Mouse (Mus musculus) intestine, embryonic 16.5 days (tissue): ENCODE measurements at regions not wholly inside any gene's neighbourhood (a gene's known extent, or its start where the extent isn't known, plus 50 kb on each side); places are given as distances from the start of the nearest gene placed in this dataset.

Experiments used
- ATAC-seq: fragments of 200-750 bp; cut with Nextera tagmentation; 2 replicates; pipeline ENCODE4 v1.8.0; 2017; ENCODE audit warnings: moderate TSS enrichment, moderate library complexity
- H3K27ac ChIP-seq: fragments of 300-500 bp; sonication (generic); 2 replicates; pipeline ENCODE4 v1.5.1; 2014; ENCODE audit warnings: mild to moderate bottlenecking, low read length
- H3K27me3 ChIP-seq: fragments of 300-500 bp; sonication (generic); replicated peaks from 2 replicates; pipeline ENCODE4 v1.6.1; 2014; ENCODE audit warnings: low read length, control low read depth, mixed read lengths; ENCODE audit not compliant: control insufficient read depth, insufficient read depth
- H3K36me3 ChIP-seq: fragments of 300-500 bp; sonication (generic); 2 replicates; pipeline ENCODE4 v1.6.1; 2014; ENCODE audit warnings: low read length, control low read depth; ENCODE audit not compliant: control insufficient read depth, insufficient read depth
- H3K4me1 ChIP-seq: fragments of 300-500 bp; sonication (generic); 2 replicates; pipeline ENCODE4 v1.6.1; 2014; ENCODE audit warnings: low read length, control low read depth, mixed read lengths; ENCODE audit not compliant: control insufficient read depth, insufficient read depth
- H3K4me2 ChIP-seq: fragments of 300-500 bp; sonication (generic); 2 replicates; pipeline ENCODE4 v1.6.1; 2014; ENCODE audit warnings: low read depth, low read length, control low read depth
- H3K4me3 ChIP-seq: fragments of 300-500 bp; sonication (generic); 2 replicates; pipeline ENCODE4 v1.5.1; 2014; ENCODE audit warnings: mild to moderate bottlenecking, low read length
- H3K9ac ChIP-seq: fragments of 300-500 bp; sonication (generic); 2 replicates; pipeline ENCODE4 v1.6.1; 2014; ENCODE audit warnings: low read depth, low read length
- H3K9me3 ChIP-seq: fragments of 300-500 bp; sonication (generic); 2 replicates; pipeline ENCODE4 v1.6.1; 2016; ENCODE audit warnings: low read length, control low read depth; ENCODE audit not compliant: control insufficient read depth
- WGBS: fragments of 180-500 bp; shearing (Covaris S2); extraction: QIAGEN DNeasy Blood & Tissue Kit; methylation state at CpG from one replicate; pipeline ENCODE4 v1.1.7; 2014; 5-methylcytosine and 5-hydroxymethylcytosine counted together

DNA sequence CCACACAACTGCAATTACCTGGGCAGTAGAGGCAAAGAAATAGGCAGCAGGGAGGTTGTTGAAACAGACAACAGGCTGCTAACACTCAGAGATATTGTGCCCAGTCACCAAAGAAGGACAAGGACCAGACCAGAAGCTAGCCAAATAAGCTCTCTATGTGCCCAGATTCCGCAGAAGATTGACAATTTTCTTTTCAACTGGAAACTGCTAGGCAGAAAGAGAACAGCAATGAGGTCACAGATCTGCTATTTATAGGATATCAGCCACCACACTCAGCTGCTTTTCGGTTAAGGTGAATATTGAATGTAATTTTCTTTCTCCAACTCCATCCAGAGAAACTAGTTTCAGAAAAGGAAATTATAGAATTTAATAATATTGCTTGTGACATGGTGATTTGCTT, 486.3 kb upstream of the Cited2 start:
- H3K4me3 ChIP-seq: no peak overlapping the region
- H3K27me3 ChIP-seq: no peaks in the 10 kb centered on the region
- 68% methylated on average over 2 of the region's 2 CpGs for WGBS
- H3K27ac ChIP-seq: no peak overlapping the region
- no peak for ATAC-seq
- H3K4me2 ChIP-seq: no peak overlapping the region
- H3K4me1 ChIP-seq: peaks cover 3% of the 10 kb centered on the region
- no peaks in the 10 kb centered on the region for H3K9me3 ChIP-seq
- no peaks in the 10 kb centered on the region for H3K36me3 ChIP-seq
- no peak overlapping the region for H3K9ac ChIP-seq

GRCm38 (mm10) chr10:17237463-17237862, 485.6 kb upstream of the Cited2 start:
- no peaks in the 10 kb centered on the region for H3K27me3 ChIP-seq
- H3K27ac ChIP-seq: no peak overlapping the region
- H3K9ac ChIP-seq: no peak overlapping the region
- 60% methylated on average over 11 of the region's 11 CpGs for WGBS
- no peak overlapping the region for H3K4me2 ChIP-seq
- H3K4me3 ChIP-seq: no peak overlapping the region
- no peak for ATAC-seq
- H3K36me3 ChIP-seq: no peaks in the 10 kb centered on the region
- no peaks in the 10 kb centered on the region for H3K9me3 ChIP-seq
- peaks cover 3% of the 10 kb centered on the region for H3K4me1 ChIP-seq

- no peak overlapping the region for H3K9ac ChIP-seq
- no peak overlapping the region for H3K4me3 ChIP-seq
- no peak for ATAC-seq
- H3K36me3 ChIP-seq: no peaks in the 10 kb centered on the region
- WGBS: 74% methylated on average over 12 of the region's 12 CpGs
- H3K4me1 ChIP-seq: peaks cover 3% of the 10 kb centered on the region
- no peak overlapping the region for H3K4me2 ChIP-seq
- no peaks in the 10 kb centered on the region for H3K27me3 ChIP-seq
- no peak overlapping the region for H3K27ac ChIP-seq
- no peaks in the 10 kb centered on the region for H3K9me3 ChIP-seq
These were observed 484.8 kb upstream of the Cited2 start for GRCm38 (mm10) chr10:17237918-17238850.

GRCm38 (mm10) chr10:17248270-17248669, 474.7 kb upstream of the Cited2 start:
- ATAC-seq: no peak
- Histone ChIP-seq H3K9ac (no peak overlapping the region), H3K4me1 (no peaks in the 10 kb centered on the region), H3K4me2 (no peak overlapping the region), H3K27me3 (no peaks in the 10 kb centered on the region), H3K27ac (no peak overlapping the region), H3K9me3 (no peaks in the 10 kb centered on the region), H3K4me3 (no peak overlapping the region), H3K36me3 (no peaks in the 10 kb centered on the region)
- 58% methylated on average over 2 of the region's 2 CpGs for WGBS

- Histone ChIP-seq H3K4me3 (no peak overlapping the region), H3K27ac (no peak overlapping the region), H3K9me3 (no peaks in the 10 kb centered on the region), H3K4me1 (no peaks in the 10 kb centered on the region), H3K9ac (no peak overlapping the region), H3K4me2 (no peak overlapping the region), H3K27me3 (no peaks in the 10 kb centered on the region), H3K36me3 (no peaks in the 10 kb centered on the region)
- no peak for ATAC-seq
- 51% methylated on average over 4 of the region's 4 CpGs for WGBS
These were observed 470.0 kb upstream of the Cited2 start for GRCm38 (mm10) chr10:17253040-17253439.

DNA sequence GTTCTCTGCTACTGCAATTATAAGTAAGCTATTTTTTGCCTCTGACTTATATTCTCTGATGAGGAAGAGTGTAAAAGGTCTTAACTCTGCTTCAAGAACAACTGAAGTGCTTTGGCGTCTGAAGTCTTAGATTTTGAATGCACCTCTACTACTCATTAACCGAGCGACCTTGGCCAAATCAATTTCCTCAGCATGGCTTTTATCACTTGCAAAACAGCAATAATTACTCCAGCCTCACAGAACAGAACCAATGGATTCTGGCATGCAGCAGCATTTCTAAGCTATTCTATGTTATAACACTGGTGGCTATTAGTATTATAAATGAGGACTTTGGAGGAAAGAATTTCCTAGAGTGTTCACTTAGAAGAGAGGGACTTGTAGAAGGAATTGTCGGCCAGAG, 462.9 kb upstream of the Cited2 start:
- H3K27ac ChIP-seq: peak overlapping the region; percentile 65; the same call in 1 of the 2 replicates

DNA sequence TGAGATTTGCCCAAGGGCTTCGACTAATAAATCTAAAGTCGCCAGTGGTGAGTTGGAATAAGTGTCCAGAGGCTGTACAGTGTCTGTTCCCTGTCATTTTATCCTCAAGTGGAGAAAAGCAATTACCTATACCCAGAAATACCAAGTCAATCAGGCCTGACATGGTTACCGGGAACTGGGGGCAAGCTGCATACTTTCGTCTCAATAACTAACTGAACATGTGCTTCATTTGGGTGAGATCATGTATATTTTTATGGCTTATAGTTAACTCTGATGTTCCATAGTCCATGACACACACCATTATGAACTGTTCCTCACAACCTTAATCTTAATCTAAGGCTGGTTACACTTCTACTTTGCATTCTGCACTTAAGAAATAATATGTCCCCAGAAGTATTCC, 462.4 kb upstream of the Cited2 start:
- H3K4me2 ChIP-seq: no peak overlapping the region
- peak overlapping the region; percentile 65; the same call in 1 of the 2 replicates for H3K27ac ChIP-seq
- no peak overlapping the region for H3K9ac ChIP-seq
- H3K4me1 ChIP-seq: peaks cover 10% of the 10 kb centered on the region; the same call in 1 of the 2 replicates
- H3K27me3 ChIP-seq: no peaks in the 10 kb centered on the region
- no peaks in the 10 kb centered on the region for H3K9me3 ChIP-seq
- peak; percentile 75 for ATAC-seq
- no peak overlapping the region for H3K4me3 ChIP-seq
- no peaks in the 10 kb centered on the region for H3K36me3 ChIP-seq
- WGBS: 57% methylated on average over 4 of the region's 4 CpGs

More for the DNA sequence above, 462.9 kb upstream of the Cited2 start:
- no peak overlapping the region for H3K4me3 ChIP-seq
- H3K9me3 ChIP-seq: no peaks in the 10 kb centered on the region
- ATAC-seq: peak; percentile 73
- 45% methylated on average over 4 of the region's 4 CpGs for WGBS
- H3K9ac ChIP-seq: no peak overlapping the region
- H3K27me3 ChIP-seq: no peaks in the 10 kb centered on the region
- no peaks in the 10 kb centered on the region for H3K36me3 ChIP-seq
- peaks cover 10% of the 10 kb centered on the region; the same call in 1 of the 2 replicates for H3K4me1 ChIP-seq
- no peak overlapping the region for H3K4me2 ChIP-seq

DNA sequence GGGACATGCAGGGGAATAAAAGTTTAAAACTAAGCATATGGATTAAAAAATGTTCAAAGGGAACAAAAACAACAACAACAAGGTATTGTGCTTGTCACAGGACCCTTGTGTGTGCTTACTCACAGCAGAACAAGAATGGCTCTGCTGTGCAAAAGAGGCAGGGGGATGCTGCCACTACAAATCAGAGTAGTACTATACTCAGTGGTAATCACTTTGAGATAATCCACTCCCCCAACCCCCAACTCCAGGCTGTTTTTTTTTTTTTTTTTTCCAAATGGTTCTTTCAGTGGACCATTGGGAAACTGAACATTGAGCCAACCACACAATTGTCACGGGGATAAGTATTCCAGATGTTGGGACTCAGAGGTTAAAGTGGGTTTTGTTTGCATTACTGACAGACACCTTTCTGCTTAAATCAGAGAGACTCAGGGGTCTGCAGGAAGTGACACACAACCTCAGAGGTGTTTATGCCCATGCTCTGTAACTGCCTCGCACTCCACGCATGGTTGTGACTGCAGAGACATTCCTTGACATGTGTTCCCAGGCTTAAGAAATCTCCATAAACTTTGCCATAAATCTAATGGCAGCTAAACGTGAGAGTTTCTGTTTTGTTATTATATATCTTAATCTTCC, 461.7 kb upstream of the Cited2 start:
- Histone ChIP-seq H3K9me3 (no peaks in the 10 kb centered on the region), H3K27me3 (no peaks in the 10 kb centered on the region), H3K27ac (no peak overlapping the region), H3K36me3 (no peaks in the 10 kb centered on the region), H3K4me3 (no peak overlapping the region), H3K9ac (no peak overlapping the region), H3K4me2 (no peak overlapping the region), H3K4me1 (peaks cover 10% of the 10 kb centered on the region; the same call in 1 of the 2 replicates)
- no peak for ATAC-seq
- 29% methylated on average over 4 of the region's 4 CpGs for WGBS

- 14% methylated on average over 3 of the region's 3 CpGs for WGBS
- ATAC-seq: 0 out of 2 replicates have a peak, but pooled peaks have one; percentile 41
- H3K27ac ChIP-seq: no peak overlapping the region
These were observed 461.2 kb upstream of the Cited2 start for GRCm38 (mm10) chr10:17261825-17262205.

More at GRCm38 (mm10) chr10:17261825-17262205, 461.2 kb upstream of the Cited2 start:
- Histone ChIP-seq H3K9ac (no peak overlapping the region), H3K36me3 (no peaks in the 10 kb centered on the region), H3K27me3 (no peaks in the 10 kb centered on the region), H3K9me3 (no peaks in the 10 kb centered on the region), H3K4me3 (no peak overlapping the region), H3K4me1 (peaks cover 10% of the 10 kb centered on the region; the same call in 1 of the 2 replicates), H3K4me2 (no peak overlapping the region)
